8 mouse cellular contexts compared by ENCODE assay signal in genomic region chr7:71193131-71193530, GRCm38 (mm10).
A peak's percentile ranks its signal among the peaks of the same experiment; 100 is the strongest.
DNase-seq lines count a peak whose midpoint lies in the region; ATAC-seq and TF ChIP-seq lines count a peak whose summit lies in the region.

No protein-coding gene starts in this region.

- H3K4me1 ChIP-seq in heart, embryonic 11.5 days (ENCODE audit: control insufficient read depth, insufficient read depth, low read length): no peaks in the 10 kb centered on the region
- peaks cover 8% of the 10 kb centered on the region for H3K4me1 ChIP-seq in forebrain, embryonic 14.5 days (ENCODE audit: control insufficient read depth, insufficient read depth, low read length)
- H3K4me1 ChIP-seq in lung, postnatal 0 days (ENCODE audit: insufficient read depth, low read depth, low read length): no peaks in the 10 kb centered on the region

- DNase-seq in heart, adult 18-20 months: peak; percentile 20 to 22
- peak; percentile 72 for DNase-seq in forebrain, embryonic 14.5 days (ENCODE audit: low spot score)
- DNase-seq in kidney, adult 18-20 months: peak; percentile 71
- peak; percentile 59 for DNase-seq in lung, postnatal 0 days (ENCODE audit: low spot score)
- no peak for DNase-seq in spleen, adult 18-20 months
- DNase-seq in cerebellum, adult 11-12 months: no peak

- ATAC-seq in heart, embryonic 11.5 days (replicated peaks; ENCODE audit: insufficient number of reproducible peaks, low FRiP score, low TSS enrichment): no peak
- ATAC-seq in forebrain, embryonic 14.5 days: peak; percentile 84; the same call in 1 of the 2 replicates
- peak; percentile 86 for ATAC-seq in lung, postnatal 0 days
- no peak for ATAC-seq in megakaryocyte progenitor cell, adult 5-6 weeks (replicated peaks; ENCODE audit: poor library complexity)

- no peak overlapping the region for H3K27ac ChIP-seq in heart, embryonic 11.5 days (ENCODE audit: low read depth, low read length)
- H3K27ac ChIP-seq in forebrain, embryonic 14.5 days (ENCODE audit: low read depth, low read length): no peak overlapping the region
- no peak overlapping the region for H3K27ac ChIP-seq in lung, postnatal 0 days (ENCODE audit: low read length)

- peak; percentile 10; the same call in 1 of the 2 replicates for TF ChIP-seq EP300 in lung, postnatal 0 days (IDR thresholded peaks at IDR 0.05)

- no peak for TF ChIP-seq CTCF in lung, postnatal 0 days (IDR thresholded peaks at IDR 0.05)

- H3K4me2 ChIP-seq in heart, embryonic 11.5 days: no peak overlapping the region
- peak overlapping the region; percentile 20; the same call in 1 of the 2 replicates for H3K4me2 ChIP-seq in forebrain, embryonic 14.5 days (ENCODE audit: low read length)
- H3K4me2 ChIP-seq in lung, postnatal 0 days (replicated peaks; ENCODE audit: low read depth, low read length): 0 out of 2 replicates have a peak overlapping the region, but pooled peaks have one; percentile 0

- no peak overlapping the region for H3K9ac ChIP-seq in heart, embryonic 11.5 days (ENCODE audit: low read depth, low read length)
- peak overlapping the region; percentile 43; the same call in 1 of the 2 replicates for H3K9ac ChIP-seq in forebrain, embryonic 14.5 days (ENCODE audit: low read length)
- H3K9ac ChIP-seq in lung, postnatal 0 days (replicated peaks; ENCODE audit: low read depth): no peak overlapping the region

- H3K36me3 ChIP-seq in heart, embryonic 11.5 days (ENCODE audit: control insufficient read depth, insufficient read depth, low read length): no peaks in the 10 kb centered on the region
- H3K36me3 ChIP-seq in forebrain, embryonic 14.5 days (ENCODE audit: control insufficient read depth, insufficient read depth, low read length): no peaks in the 10 kb centered on the region
- no peaks in the 10 kb centered on the region for H3K36me3 ChIP-seq in lung, postnatal 0 days (ENCODE audit: insufficient read depth, low read length)

- H3K9me3 ChIP-seq in heart, embryonic 11.5 days (replicated peaks; ENCODE audit: control insufficient read depth, low read length): no peaks in the 10 kb centered on the region
- no peaks in the 10 kb centered on the region for H3K9me3 ChIP-seq in forebrain, embryonic 14.5 days (replicated peaks; ENCODE audit: control insufficient read depth, low read length)
- H3K9me3 ChIP-seq in lung, postnatal 0 days (ENCODE audit: low read length): no peaks in the 10 kb centered on the region

- WGBS in heart, embryonic 11.5 days (ENCODE audit: insufficient replicate concordance): 14% methylated on average over 7 of the region's 7 CpGs
- WGBS in forebrain, embryonic 14.5 days: 6% methylated on average over 7 of the region's 7 CpGs
- 21% methylated on average over 7 of the region's 7 CpGs for WGBS in lung, postnatal 0 days

- no peaks in the 10 kb centered on the region for H3K27me3 ChIP-seq in heart, embryonic 11.5 days (ENCODE audit: control insufficient read depth, insufficient read depth, low read length)
- no peaks in the 10 kb centered on the region for H3K27me3 ChIP-seq in forebrain, embryonic 14.5 days (replicated peaks; ENCODE audit: control insufficient read depth, insufficient read depth, low read length)
- H3K27me3 ChIP-seq in lung, postnatal 0 days (replicated peaks; ENCODE audit: insufficient read depth, low read length): no peaks in the 10 kb centered on the region

- H3K4me3 ChIP-seq in heart, embryonic 11.5 days (ENCODE audit: low read depth, low read length): no peak overlapping the region
- no peak overlapping the region for H3K4me3 ChIP-seq in forebrain, embryonic 14.5 days (ENCODE audit: low read depth, low read length)
- no peak overlapping the region for H3K4me3 ChIP-seq in lung, postnatal 0 days (ENCODE audit: low read depth, low read length)

Comparison
In these comparisons a context has a peak if more than half of its experiments do, and no peak if none do; other contexts are left out.
1. DNase-seq: peak in heart, adult 18-20 months (2 of 2), forebrain, embryonic 14.5 days (single experiment), kidney, adult 18-20 months (single experiment) and lung, postnatal 0 days (single experiment); none in spleen, adult 18-20 months (0 of 2) and cerebellum, adult 11-12 months (single experiment).
2. ATAC-seq: peak in forebrain, embryonic 14.5 days (single experiment) and lung, postnatal 0 days (single experiment); none in heart, embryonic 11.5 days (single experiment) and megakaryocyte progenitor cell, adult 5-6 weeks (single experiment).